Mouse (Mus musculus): ENCODE measurements around the gene Sema3g. TPM values are rescaled to one million over a fixed set of nuclear protein-coding genes. Genes with fewer than 3 reads are reported as not detected.

The Sema3g gene
- polyA plus RNA-seq (2012; rRNA removed; ENCODE audit: low replicate concordance): 1.5 and 3.3 TPM in 2 replicates

GRCm38 (mm10) chr14:31217666-31218065 is at the start of gene Sema3g:
Sema3g (plus strand) TSS chr14:31217860.

GRCm38 (mm10) chr14:31168425-31168824 is 49.2 kb upstream of the Sema3g start, which contains the start of gene Stab1:
Stab1 (minus strand) TSS chr14:31168641.

GRCm38 (mm10) chr14:31208084-31208483 is 9.6 kb upstream of the Sema3g start, which contains the start of gene Tnnc1:
Tnnc1 (plus strand) TSS chr14:31208312.

GRCm38 (mm10) chr14:31216846-31217245 is 814 bp upstream of the Sema3g start, which contains the start of gene Nisch:
Nisch (minus strand) TSS chr14:31216946.

GRCm38 (mm10) chr14:31251084-31251604 is 33.5 kb downstream of the Sema3g start, which contains the start of the genes Phf7 and Bap1:
Phf7 (minus strand) TSS chr14:31251317.
Bap1 (plus strand) TSS chr14:31251450.

Other genes with a start within 250 kb of the Sema3g start
- 3.1 and 3.6 TPM in 2 replicates for gene Glt8d1, start 216.5 kb upstream of the Sema3g start, polyA plus RNA-seq (2012; rRNA removed; ENCODE audit: low replicate concordance)
- 44.8 and 72.3 TPM in 2 replicates for gene Spcs1, start 216.2 kb upstream of the Sema3g start, polyA plus RNA-seq (2012; rRNA removed; ENCODE audit: low replicate concordance)
- gene Pbrm1, start 198.7 kb upstream of the Sema3g start, polyA plus RNA-seq (2012; rRNA removed; ENCODE audit: low replicate concordance): 3.9 and 4.9 TPM in 2 replicates
- 4.8 and 6.8 TPM in 2 replicates for gene Gnl3, start 198.7 kb upstream of the Sema3g start, polyA plus RNA-seq (2012; rRNA removed; ENCODE audit: low replicate concordance)
- gene Smim4, start 88.9 kb upstream of the Sema3g start, polyA plus RNA-seq (2012; rRNA removed; ENCODE audit: low replicate concordance): 44.1 and 80.0 TPM in 2 replicates
- gene Nt5dc2, start 86.8 kb upstream of the Sema3g start, polyA plus RNA-seq (2012; rRNA removed; ENCODE audit: low replicate concordance): 9.2 and 16.3 TPM in 2 replicates
- gene Stab1, start 49.2 kb upstream of the Sema3g start, polyA plus RNA-seq (2012; rRNA removed; ENCODE audit: low replicate concordance): 34.2 and 62.3 TPM in 2 replicates
- gene Tnnc1, start 9.5 kb upstream of the Sema3g start, polyA plus RNA-seq (2012; rRNA removed; ENCODE audit: low replicate concordance): not detected in 2 replicates
- 127 and 135 TPM in 2 replicates for gene Nisch, start 914 bp upstream of the Sema3g start, polyA plus RNA-seq (2012; rRNA removed; ENCODE audit: low replicate concordance)
- 3.1 and 3.5 TPM in 2 replicates for gene Phf7, start 33.5 kb downstream of the Sema3g start, polyA plus RNA-seq (2012; rRNA removed; ENCODE audit: low replicate concordance)
- gene Bap1, start 33.6 kb downstream of the Sema3g start, polyA plus RNA-seq (2012; rRNA removed; ENCODE audit: low replicate concordance): 25.9 and 28.7 TPM in 2 replicates
- 0.01 and 0.08 TPM in 2 replicates for gene Dnah1, start 106.0 kb downstream of the Sema3g start, polyA plus RNA-seq (2012; rRNA removed; ENCODE audit: low replicate concordance)
- gene Capn7, start 118.8 kb downstream of the Sema3g start, polyA plus RNA-seq (2012; rRNA removed; ENCODE audit: low replicate concordance): 4.6 and 5.8 TPM in 2 replicates
- 1.3 and 1.7 TPM in 2 replicates for gene Sh3bp5, start 218.2 kb downstream of the Sema3g start, polyA plus RNA-seq (2012; rRNA removed; ENCODE audit: low replicate concordance)

Measured in duodenum, adult 2 months (tissue).